Mouse (Mus musculus): ENCODE data around the gene Hbq1a. TPM values are rescaled to one million over a fixed set of nuclear protein-coding genes. Genes with fewer than 3 reads are reported as not detected.

The Hbq1a gene
- total and polyA plus RNA-seq, 3 experiments: 0.29 to 0.46 TPM; not detected in 1

DNA sequence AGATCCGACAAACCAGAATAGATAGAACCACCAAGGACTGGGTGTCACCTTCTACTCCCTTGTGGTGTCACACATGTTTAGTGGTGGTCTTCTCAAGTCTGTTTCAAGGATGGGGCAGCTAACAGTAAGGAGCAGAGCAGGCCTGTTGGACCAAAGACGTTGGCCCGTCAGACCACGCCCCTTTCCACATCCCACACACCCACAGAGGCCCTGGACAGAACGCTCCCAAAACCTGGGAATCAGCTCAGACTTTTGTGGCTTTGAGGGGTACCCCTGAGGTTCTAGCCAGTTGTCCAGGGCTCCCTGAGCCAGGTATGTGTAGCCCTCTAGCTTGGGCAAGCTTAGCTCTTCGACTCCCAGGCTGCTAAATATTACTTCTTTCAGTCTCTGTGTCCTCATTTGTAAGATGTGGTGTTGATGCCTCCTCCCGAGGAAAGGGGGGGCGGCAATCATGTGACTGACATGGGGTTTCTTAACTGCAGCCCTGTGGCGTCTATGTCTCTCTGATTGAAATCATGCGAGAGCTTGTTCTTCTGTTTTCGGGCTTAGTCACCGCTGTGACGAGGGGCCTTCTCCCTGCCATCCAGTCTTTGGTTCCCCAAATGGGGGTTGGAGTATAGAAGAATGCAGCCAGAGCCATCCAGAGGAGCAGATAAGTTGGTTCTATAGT lies 49.5 kb downstream of the Hbq1a start (continued):
- no peak for TF ChIP-seq MEF2A (IDR thresholded peaks at IDR 0.05; ENCODE audit: extremely low read depth, insufficient replicate concordance, low read depth, low read length, poor library complexity, severe bottlenecking)
- TF ChIP-seq BHLHE40 (IDR thresholded peaks at IDR 0.05; ENCODE audit: borderline replicate concordance, low read depth, low read length): no peak; the same call in 1 of the 2 replicates
- no peak for TF ChIP-seq KAT2A (conservative IDR thresholded peaks at IDR 0.05; ENCODE audit: low read depth, low read length)

Other genes with a start within 250 kb of the Hbq1a start
- 76.5 and 83.8 TPM in 2 replicates for gene Il9r, start 99.8 kb upstream of the Hbq1a start, total RNA-seq (2012; rRNA removed)
- 10 to 100 TPM in 1 of 2 experiments, not detected in 1; 56.9 TPM for gene Il9r, start 99.8 kb upstream of the Hbq1a start, polyA plus RNA-seq (2012; ENCODE audit: insufficient read depth in 1 of 2, insufficient read length in 2 of 2, low read depth in 1 of 2, low replicate concordance in 2 of 2, missing spikeins in 1 of 2)
- gene Snrnp25, start 94.7 kb upstream of the Hbq1a start, total RNA-seq (2012; rRNA removed): 148 and 158 TPM in 2 replicates
- 100 to 1,000 TPM in 1 of 2 experiments, not detected in 1; 130 TPM for gene Snrnp25, start 94.7 kb upstream of the Hbq1a start, polyA plus RNA-seq (2012; ENCODE audit: insufficient read depth in 1 of 2, insufficient read length in 2 of 2, low read depth in 1 of 2, low replicate concordance in 2 of 2, missing spikeins in 1 of 2)
- 2.4 and 2.9 TPM in 2 replicates for gene Rhbdf1, start 77.8 kb upstream of the Hbq1a start, total RNA-seq (2012; rRNA removed)
- gene Rhbdf1, start 77.8 kb upstream of the Hbq1a start, polyA plus RNA-seq (2012; ENCODE audit: insufficient read depth in 1 of 2, insufficient read length in 2 of 2, low read depth in 1 of 2, low replicate concordance in 2 of 2, missing spikeins in 1 of 2): 10 to 100 TPM in 1 of 2 experiments, not detected in 1; 14.3 TPM
- gene Mpg, start 73.6 kb upstream of the Hbq1a start, total RNA-seq (2012; rRNA removed): 41.2 and 43.2 TPM in 2 replicates
- gene Mpg, start 73.6 kb upstream of the Hbq1a start, polyA plus RNA-seq (2012; ENCODE audit: insufficient read depth in 1 of 2, insufficient read length in 2 of 2, low read depth in 1 of 2, low replicate concordance in 2 of 2, missing spikeins in 1 of 2): 10 to 100 TPM in 1 of 2 experiments, not detected in 1; 42.0 TPM
- gene Nprl3, start 32.4 kb upstream of the Hbq1a start, total RNA-seq (2012; rRNA removed): 12.5 and 14.1 TPM in 2 replicates
- gene Nprl3, start 32.4 kb upstream of the Hbq1a start, polyA plus RNA-seq (2012; ENCODE audit: insufficient read depth in 1 of 2, insufficient read length in 2 of 2, low read depth in 1 of 2, low replicate concordance in 2 of 2, missing spikeins in 1 of 2): 10 to 100 TPM in 1 of 2 experiments, not detected in 1; 18.4 TPM
- gene Hba-x, start 23.7 kb upstream of the Hbq1a start, total RNA-seq (2012; rRNA removed): not detected in 2 replicates
- gene Hba-x, start 23.7 kb upstream of the Hbq1a start, polyA plus RNA-seq (2012; ENCODE audit: insufficient read depth in 1 of 2, insufficient read length in 2 of 2, low read depth in 1 of 2, low replicate concordance in 2 of 2, missing spikeins in 1 of 2): under 1 TPM in 1 of 2 experiments, not detected in 1; 0.13 TPM
- 211 and 272 TPM in 2 replicates for gene Hba-a1, start 16.6 kb upstream of the Hbq1a start, total RNA-seq (2012; rRNA removed)
- gene Hba-a1, start 16.6 kb upstream of the Hbq1a start, polyA plus RNA-seq (2012; ENCODE audit: insufficient read depth in 1 of 2, insufficient read length in 2 of 2, low read depth in 1 of 2, low replicate concordance in 2 of 2, missing spikeins in 1 of 2): 100 to 1,000 TPM; 313 to 334 TPM
- gene Hbq1b, start 13.1 kb upstream of the Hbq1a start, total RNA-seq (2012; rRNA removed): 2.3 and 2.5 TPM in 2 replicates
- 1 to 10 TPM in 1 of 2 experiments, not detected in 1; 6.5 TPM for gene Hbq1b, start 13.1 kb upstream of the Hbq1a start, polyA plus RNA-seq (2012; ENCODE audit: insufficient read depth in 1 of 2, insufficient read length in 2 of 2, low read depth in 1 of 2, low replicate concordance in 2 of 2, missing spikeins in 1 of 2)
- gene Hba-a2, start 3.6 kb upstream of the Hbq1a start, total RNA-seq (2012; rRNA removed): 130 and 202 TPM in 2 replicates
- 100 to 1,000 TPM; 313 to 432 TPM for gene Hba-a2, start 3.6 kb upstream of the Hbq1a start, polyA plus RNA-seq (2012; ENCODE audit: insufficient read depth in 1 of 2, insufficient read length in 2 of 2, low read depth in 1 of 2, low replicate concordance in 2 of 2, missing spikeins in 1 of 2)
- gene Sh3pxd2b, start 47.8 kb downstream of the Hbq1a start, total RNA-seq (2012; rRNA removed): 9.6 and 10.0 TPM in 2 replicates
- gene Sh3pxd2b, start 47.8 kb downstream of the Hbq1a start, polyA plus RNA-seq (2012; ENCODE audit: insufficient read depth in 1 of 2, insufficient read length in 2 of 2, low read depth in 1 of 2, low replicate concordance in 2 of 2, missing spikeins in 1 of 2): 10 to 100 TPM in 1 of 2 experiments, not detected in 1; 17.0 TPM
- 22.4 and 25.7 TPM in 2 replicates for gene Ubtd2, start 155.3 kb downstream of the Hbq1a start, total RNA-seq (2012; rRNA removed)
- 10 to 100 TPM in 1 of 2 experiments, not detected in 1; 28.7 TPM for gene Ubtd2, start 155.3 kb downstream of the Hbq1a start, polyA plus RNA-seq (2012; ENCODE audit: insufficient read depth in 1 of 2, insufficient read length in 2 of 2, low read depth in 1 of 2, low replicate concordance in 2 of 2, missing spikeins in 1 of 2)
- gene Efcab9, start 232.0 kb downstream of the Hbq1a start, total RNA-seq (2012; rRNA removed): 0.77 and 0.82 TPM in 2 replicates
- gene Efcab9, start 232.0 kb downstream of the Hbq1a start, polyA plus RNA-seq (2012; ENCODE audit: insufficient read depth in 1 of 2, insufficient read length in 2 of 2, low read depth in 1 of 2, low replicate concordance in 2 of 2, missing spikeins in 1 of 2): 1 to 10 TPM in 1 of 2 experiments, not detected in 1; 1.3 TPM
- 10.8 and 11.4 TPM in 2 replicates for gene Stk10, start 233.2 kb downstream of the Hbq1a start, total RNA-seq (2012; rRNA removed)
- 10 to 100 TPM in 1 of 2 experiments, not detected in 1; 14.4 TPM for gene Stk10, start 233.2 kb downstream of the Hbq1a start, polyA plus RNA-seq (2012; ENCODE audit: insufficient read depth in 1 of 2, insufficient read length in 2 of 2, low read depth in 1 of 2, low replicate concordance in 2 of 2, missing spikeins in 1 of 2)

Data from MEL (cell line).